Mouse (Mus musculus) kidney, adult 2 months (tissue): ENCODE measurements around the gene Armc5.

Experiments used
- CTCF ChIP-seq: fragments of 200-500 bp; conservative IDR thresholded peaks from 2 replicates; pipeline ENCODE4 v1.5.1; 2011; ENCODE audit warnings: low read depth, mild to moderate bottlenecking, control low read depth, low read length, moderate library complexity, mixed read lengths; ENCODE audit not compliant: insufficient read depth, insufficient read length
- POLR2A ChIP-seq: fragments of 200-500 bp; IDR thresholded peaks from one replicate; pipeline ENCODE4 v1.6.1; 2011; ENCODE audit warnings: low read depth, low read length, control low read depth

DNA sequence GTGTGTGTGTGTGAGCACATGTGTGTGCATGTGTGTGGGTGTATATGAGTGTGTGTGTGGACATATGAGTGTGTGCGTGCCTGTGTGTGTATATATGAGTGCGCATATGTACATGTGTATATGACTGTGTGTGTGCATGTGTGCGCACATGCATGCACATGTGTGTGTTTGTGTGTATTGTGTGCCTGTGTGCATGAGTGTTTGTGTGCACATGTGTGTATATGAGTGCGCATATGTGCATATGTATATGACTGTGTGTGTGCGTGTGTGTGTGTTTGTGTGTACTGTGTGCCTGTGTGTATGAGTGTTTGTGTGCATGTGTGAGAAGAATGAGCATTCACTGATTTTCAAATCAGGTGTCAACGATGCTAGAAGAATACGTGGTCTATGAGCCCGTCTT, 33.0 kb upstream of the Armc5 start:
- no peak for TF ChIP-seq CTCF
- TF ChIP-seq POLR2A, result no peak
